In the genomic region with DNA sequence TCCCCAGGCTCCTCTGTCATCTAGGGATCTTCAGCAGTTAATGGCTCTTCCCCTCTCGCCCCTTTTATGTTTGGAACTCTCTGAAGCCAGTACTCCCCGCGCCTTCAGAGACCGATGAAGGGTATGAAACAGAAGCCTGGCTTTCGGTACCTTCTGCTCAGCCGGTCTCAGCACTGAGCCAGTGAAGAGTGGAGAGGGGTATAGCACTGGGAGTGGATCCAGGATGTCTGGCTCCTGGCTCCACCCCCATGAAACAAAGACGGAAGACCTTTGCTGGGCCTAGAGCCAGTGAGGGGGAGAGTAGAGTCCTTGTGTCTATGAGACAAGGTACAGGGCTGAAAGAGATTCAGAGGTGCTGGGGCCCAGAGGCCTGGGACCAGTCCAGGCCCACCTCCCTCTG, we compare ENCODE assay signal across 8 mouse cellular contexts. TPM values are rescaled to one million over a fixed set of nuclear protein-coding genes. Genes with fewer than 3 reads are reported as not detected.
DNase-seq lines count a peak whose midpoint lies in the region; ATAC-seq and TF ChIP-seq lines count a peak whose summit lies in the region.

No protein-coding gene starts in this region.

- 32% methylated on average over 7 of the region's 7 CpGs for WGBS in heart, postnatal 0 days

- H3K9me3 ChIP-seq in heart, postnatal 0 days (replicated peaks; ENCODE audit: control insufficient read depth, low read length), result no peaks in the 10 kb centered on the region

- no peaks in the 10 kb centered on the region for H3K27me3 ChIP-seq in heart, postnatal 0 days (ENCODE audit: control insufficient read depth, insufficient read depth, low read length)

- peak overlapping the region; percentile 76 for H3K27ac ChIP-seq in heart, postnatal 0 days (ENCODE audit: low read depth)

- no peak for TF ChIP-seq EP300 in heart, postnatal 0 days (IDR thresholded peaks at IDR 0.05; ENCODE audit: low read depth)

- peak overlapping the region; percentile 59 for H3K4me2 ChIP-seq in heart, postnatal 0 days (ENCODE audit: low read depth, low read length)

- H3K4me3 ChIP-seq in heart, postnatal 0 days (ENCODE audit: low read depth, low read length), result peak overlapping the region; percentile 35

- H3K36me3 ChIP-seq in heart, postnatal 0 days (replicated peaks; ENCODE audit: control insufficient read depth, insufficient read depth, low read length), result no peaks in the 10 kb centered on the region

- no peaks in the 10 kb centered on the region for H3K4me1 ChIP-seq in heart, postnatal 0 days (ENCODE audit: control insufficient read depth, insufficient read depth)

- peak overlapping the region; percentile 28 for H3K9ac ChIP-seq in heart, postnatal 0 days (replicated peaks; ENCODE audit: low read depth, low read length)

- intact Hi-C loops in left cerebral cortex, postnatal 25 days (cut with DNase I), result no loop called here

- TF ChIP-seq CTCF in heart, postnatal 0 days (IDR thresholded peaks at IDR 0.05; ENCODE audit: low read depth), result no peak

- peak; percentile 82 for ATAC-seq in heart, postnatal 0 days (ENCODE audit: insufficient read depth, low read depth)

- DNase-seq in adrenal gland, adult 2 months, result peak; percentile 33
- no peak for DNase-seq in adrenal gland, adult 18-20 months (ENCODE audit: low spot score in 2 of 2)
- peak; percentile 20 for DNase-seq in adrenal gland, postnatal 25 days
- DNase-seq in heart, postnatal 0 days (ENCODE audit: low spot score), result peak; percentile 40
- DNase-seq in kidney, postnatal 14 days, result peak; percentile 68
- DNase-seq in ovary, postnatal 10 days (ENCODE audit: low spot score), result peak; percentile 19
- DNase-seq in thymus, postnatal 36 days, result no peak
- DNase-seq in left cerebral cortex, postnatal 25 days (ENCODE audit: low spot score in 2 of 2), result no peak

RNA-seq across cellular contexts. Expression of a gene that starts 12.5 kb away (rescaled TPM):
- total RNA-seq in adrenal gland, adult 2 months (2021), result 1 to 10 TPM in 1 of 2 experiments, under 1 TPM in 1; 0.55 to 1.1 TPM
- polyA plus RNA-seq in adrenal gland, adult 2 months (2012; rRNA removed), result 0.57 and 0.71 TPM in 2 replicates
- under 1 TPM; 0.20 to 0.22 TPM for total RNA-seq in adrenal gland, adult 18-20 months (2021)
- total RNA-seq in adrenal gland, postnatal 25 days (2021), result 0.52 and 1.6 TPM in 2 replicates
- total RNA-seq in heart, postnatal 0 days (2014; rRNA removed; ENCODE audit: low replicate concordance), result not detected in 2 replicates
- polyA plus RNA-seq in heart, postnatal 0 days (2015; fragmentation: Nextera tagmentation; extraction: Ambion mirVana), result 1.1 and 1.4 TPM in 2 replicates
- under 1 TPM; 0.48 to 0.53 TPM for total RNA-seq in left cerebral cortex, postnatal 25 days (2021)

RNA-seq across cellular contexts. Expression of a gene that starts 16.5 kb away (rescaled TPM):
- under 1 TPM; 0.59 to 0.95 TPM for total RNA-seq in adrenal gland, adult 2 months (2021)
- 0.28 and 0.45 TPM in 2 replicates for polyA plus RNA-seq in adrenal gland, adult 2 months (2012; rRNA removed)
- 1 to 10 TPM in 1 of 2 experiments, under 1 TPM in 1; 0.64 to 1.3 TPM for total RNA-seq in adrenal gland, adult 18-20 months (2021)
- 0.76 TPM in 1 of 2 replicates, not detected in the other for total RNA-seq in adrenal gland, postnatal 25 days (2021)
- not detected in 2 replicates for total RNA-seq in heart, postnatal 0 days (2014; rRNA removed; ENCODE audit: low replicate concordance)
- polyA plus RNA-seq in heart, postnatal 0 days (2015; fragmentation: Nextera tagmentation; extraction: Ambion mirVana), result not detected in 2 replicates
- total RNA-seq in left cerebral cortex, postnatal 25 days (2021), result not detected

RNA-seq across cellular contexts. Expression of a gene that starts 37.9 kb away (rescaled TPM):
- total RNA-seq in adrenal gland, adult 2 months (2021), result 10 to 100 TPM in 1 of 2 experiments, 1 to 10 TPM in 1; 9.6 to 10.5 TPM
- 12.3 and 13.0 TPM in 2 replicates for polyA plus RNA-seq in adrenal gland, adult 2 months (2012; rRNA removed)
- total RNA-seq in adrenal gland, adult 18-20 months (2021), result 10 to 100 TPM in 1 of 2 experiments, 1 to 10 TPM in 1; 9.4 to 11.0 TPM
- total RNA-seq in adrenal gland, postnatal 25 days (2021), result 11.3 and 13.6 TPM in 2 replicates
- 7.0 and 7.8 TPM in 2 replicates for total RNA-seq in heart, postnatal 0 days (2014; rRNA removed; ENCODE audit: low replicate concordance)
- polyA plus RNA-seq in heart, postnatal 0 days (2015; fragmentation: Nextera tagmentation; extraction: Ambion mirVana), result 3.0 and 3.6 TPM in 2 replicates
- total RNA-seq in left cerebral cortex, postnatal 25 days (2021), result 10 to 100 TPM; 15.0 to 17.5 TPM

RNA-seq across cellular contexts. Expression of a gene that starts 38.2 kb away (rescaled TPM):
- 10 to 100 TPM; 13.1 to 16.7 TPM for total RNA-seq in adrenal gland, adult 2 months (2021)
- 19.6 and 23.8 TPM in 2 replicates for polyA plus RNA-seq in adrenal gland, adult 2 months (2012; rRNA removed)
- total RNA-seq in adrenal gland, adult 18-20 months (2021), result 10 to 100 TPM; 11.6 to 11.9 TPM
- 22.4 and 23.0 TPM in 2 replicates for total RNA-seq in adrenal gland, postnatal 25 days (2021)
- 37.3 and 49.0 TPM in 2 replicates for total RNA-seq in heart, postnatal 0 days (2014; rRNA removed; ENCODE audit: low replicate concordance)
- 28.8 and 29.6 TPM in 2 replicates for polyA plus RNA-seq in heart, postnatal 0 days (2015; fragmentation: Nextera tagmentation; extraction: Ambion mirVana)
- total RNA-seq in left cerebral cortex, postnatal 25 days (2021), result 10 to 100 TPM; 13.5 to 14.0 TPM

RNA-seq across cellular contexts. Expression of a gene that starts 58.2 kb away (rescaled TPM):
- 1 to 10 TPM; 5.5 to 7.7 TPM for total RNA-seq in adrenal gland, adult 2 months (2021)
- 14.1 and 16.4 TPM in 2 replicates for polyA plus RNA-seq in adrenal gland, adult 2 months (2012; rRNA removed)
- 1 to 10 TPM; 5.6 to 8.9 TPM for total RNA-seq in adrenal gland, adult 18-20 months (2021)
- total RNA-seq in adrenal gland, postnatal 25 days (2021), result 8.7 and 10.5 TPM in 2 replicates
- 132 and 171 TPM in 2 replicates for total RNA-seq in heart, postnatal 0 days (2014; rRNA removed; ENCODE audit: low replicate concordance)
- polyA plus RNA-seq in heart, postnatal 0 days (2015; fragmentation: Nextera tagmentation; extraction: Ambion mirVana), result 30.1 and 32.9 TPM in 2 replicates
- 10 to 100 TPM; 20.9 TPM for total RNA-seq in left cerebral cortex, postnatal 25 days (2021)

Comparison
In these comparisons a context has a peak if more than half of its experiments do, and no peak if none do; other contexts are left out.
1. DNase-seq: peak in adrenal gland, adult 2 months (single experiment), adrenal gland, postnatal 25 days (single experiment), heart, postnatal 0 days (single experiment), kidney, postnatal 14 days (single experiment) and ovary, postnatal 10 days (single experiment); none in adrenal gland, adult 18-20 months (0 of 2), thymus, postnatal 36 days (0 of 2) and left cerebral cortex, postnatal 25 days (0 of 2).